Mouse (Mus musculus) limb, embryonic 15.5 days (tissue): ENCODE data around the gene Alx3. TPM values are rescaled to one million over a fixed set of nuclear protein-coding genes. Genes with fewer than 3 reads are reported as not detected.

Source experiments
- ATAC-seq: fragments of 200-750 bp; cut with Nextera tagmentation; 2 replicates; pipeline ENCODE4 v1.8.0; 2017; ENCODE audit warnings: low read depth, moderate TSS enrichment; ENCODE audit not compliant: insufficient number of reproducible peaks, low FRiP score, low TSS enrichment
- H3K27ac ChIP-seq: fragments of 300-500 bp; sonication (generic); 2 replicates; pipeline ENCODE4 v1.5.1; 2015; ENCODE audit warnings: moderate library complexity, mild to moderate bottlenecking, inconsistent platforms
- H3K27me3 ChIP-seq: fragments of 300-500 bp; sonication (generic); 2 replicates; pipeline ENCODE4 v1.6.1; 2015; ENCODE audit warnings: inconsistent platforms
- H3K36me3 ChIP-seq: fragments of 300-500 bp; sonication (generic); 2 replicates; pipeline ENCODE4 v1.6.1; 2015; ENCODE audit warnings: inconsistent platforms
- H3K4me1 ChIP-seq: fragments of 300-500 bp; sonication (generic); 2 replicates; pipeline ENCODE4 v1.6.1; 2015; ENCODE audit warnings: inconsistent platforms
- H3K4me2 ChIP-seq: fragments of 300-500 bp; sonication (generic); 2 replicates; pipeline ENCODE4 v1.6.1; 2015; ENCODE audit warnings: mild to moderate bottlenecking, inconsistent platforms
- H3K4me3 ChIP-seq: fragments of 300-500 bp; sonication (generic); 2 replicates; pipeline ENCODE4 v1.5.1; 2015; ENCODE audit warnings: mild to moderate bottlenecking, inconsistent platforms
- H3K9ac ChIP-seq: fragments of 300-500 bp; sonication (generic); 2 replicates; pipeline ENCODE4 v1.6.1; 2015; ENCODE audit warnings: inconsistent platforms
- H3K9me3 ChIP-seq: fragments of 300-500 bp; sonication (generic); 2 replicates; pipeline ENCODE4 v1.6.1; 2016; ENCODE audit warnings: inconsistent platforms
- WGBS: fragments of 180-500 bp; shearing (Covaris S2); methylation state at CpG from one replicate; pipeline ENCODE4 v1.1.7; 2015; 5-methylcytosine and 5-hydroxymethylcytosine counted together
- polyA plus RNA-seq: library from polyadenylated mRNA; unstranded; fragments of >200 nt; fragmentation: Nextera tagmentation; extraction: Ambion mirVana; gene quantifications from 2 replicates; pipeline ENCODE4 v1.2.1, GENCODE M21; 2015

The Alx3 gene
- polyA plus RNA-seq, 1 experiment from 2014 or later, result 10.4 TPM

DNA sequence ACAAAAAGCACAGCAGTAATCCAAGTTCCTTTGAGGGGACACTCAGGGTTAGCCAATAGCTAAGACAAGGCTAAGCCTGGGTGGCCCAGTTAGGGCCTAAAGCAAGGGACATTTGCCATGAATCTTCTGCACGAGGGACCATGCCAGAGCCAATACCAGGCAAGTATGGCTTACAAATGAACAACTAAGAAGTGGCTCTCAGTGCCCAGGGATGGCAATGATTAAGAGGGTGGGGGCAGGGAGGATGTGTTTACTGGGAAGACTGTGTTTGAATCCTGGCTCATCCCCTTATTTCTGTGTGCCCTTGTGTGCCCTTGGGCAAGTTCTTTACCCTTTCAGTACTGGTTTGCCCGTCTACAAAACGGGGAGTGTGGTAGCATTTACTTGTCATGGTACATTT, 14.5 kb downstream of the Alx3 start:
- no peaks in the 10 kb centered on the region for H3K27me3 ChIP-seq
- no peak for ATAC-seq
- H3K36me3 ChIP-seq, result peaks cover 35% of the 10 kb centered on the region
- H3K9ac ChIP-seq, result no peak overlapping the region
- WGBS, result 48% methylated on average over 3 of the region's 3 CpGs
- H3K4me2 ChIP-seq, result no peak overlapping the region
- H3K9me3 ChIP-seq, result no peaks in the 10 kb centered on the region
- no peaks in the 10 kb centered on the region for H3K4me1 ChIP-seq
- H3K4me3 ChIP-seq, result no peak overlapping the region
- H3K27ac ChIP-seq, result no peak overlapping the region

DNA sequence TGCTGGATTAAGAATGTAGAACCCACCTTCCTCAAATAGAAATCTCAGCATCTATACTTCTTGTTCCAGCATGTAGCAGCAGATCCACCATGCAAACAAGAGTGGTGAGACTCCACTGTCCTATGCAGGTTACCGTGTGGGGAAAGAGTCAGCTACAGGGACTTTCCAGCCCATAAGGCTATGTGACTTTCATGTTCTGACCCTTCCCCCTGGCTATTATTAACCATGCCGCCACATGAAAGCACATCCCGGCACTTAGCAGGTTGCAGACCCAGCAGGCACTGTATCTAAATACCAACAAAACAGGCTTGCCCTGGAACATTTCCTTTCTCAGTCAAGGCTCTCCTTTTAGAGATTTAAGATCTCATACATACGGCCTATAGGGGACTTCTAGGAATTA, 16.6 kb downstream of the Alx3 start:
- no peaks in the 10 kb centered on the region for H3K27me3 ChIP-seq
- H3K4me2 ChIP-seq, result no peak overlapping the region
- H3K27ac ChIP-seq, result no peak overlapping the region
- H3K9ac ChIP-seq, result no peak overlapping the region
- H3K9me3 ChIP-seq, result no peaks in the 10 kb centered on the region
- 37% methylated on average over 4 of the region's 4 CpGs for WGBS
- peaks cover 55% of the 10 kb centered on the region for H3K36me3 ChIP-seq
- H3K4me1 ChIP-seq, result no peaks in the 10 kb centered on the region
- no peak overlapping the region for H3K4me3 ChIP-seq
- no peak for ATAC-seq

DNA sequence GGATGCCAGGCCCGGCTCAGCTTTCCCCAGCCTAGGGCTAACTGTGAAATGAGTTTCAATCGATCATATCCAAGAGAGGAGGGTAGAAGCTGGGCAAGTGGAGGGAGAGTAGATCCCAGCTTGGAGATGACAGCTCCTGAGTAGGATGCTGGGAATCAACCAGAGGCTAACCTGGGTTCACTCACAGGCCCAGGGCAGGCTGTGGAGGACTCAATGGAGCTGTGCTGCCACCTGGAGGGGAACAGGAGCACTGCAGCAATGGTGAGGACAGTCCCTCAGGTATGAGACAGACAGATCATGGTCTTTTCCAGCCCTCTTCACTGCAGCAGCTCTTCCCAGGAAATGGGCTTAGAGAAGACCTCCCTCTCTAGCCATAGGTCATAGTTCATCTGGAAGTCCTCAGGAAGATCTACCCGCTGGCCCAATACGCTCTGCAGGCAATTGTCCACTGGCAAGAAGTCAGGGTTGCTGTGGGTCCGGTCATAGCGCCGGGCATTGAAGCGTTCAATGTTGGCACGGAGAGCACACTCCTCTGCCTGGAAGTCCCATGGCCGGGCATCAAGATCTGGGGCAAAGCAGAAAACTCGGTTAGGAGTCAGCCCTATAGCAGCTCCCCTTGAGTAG, 18.2 kb downstream of the Alx3 start:
- Histone ChIP-seq H3K4me2 (no peak overlapping the region), H3K36me3 (peaks cover 72% of the 10 kb centered on the region), H3K4me1 (no peaks in the 10 kb centered on the region), H3K9ac (no peak overlapping the region), H3K4me3 (no peak overlapping the region), H3K27me3 (no peaks in the 10 kb centered on the region), H3K27ac (no peak overlapping the region), H3K9me3 (no peaks in the 10 kb centered on the region)
- ATAC-seq, result no peak
- WGBS, result 89% methylated on average over 11 of the region's 11 CpGs

DNA sequence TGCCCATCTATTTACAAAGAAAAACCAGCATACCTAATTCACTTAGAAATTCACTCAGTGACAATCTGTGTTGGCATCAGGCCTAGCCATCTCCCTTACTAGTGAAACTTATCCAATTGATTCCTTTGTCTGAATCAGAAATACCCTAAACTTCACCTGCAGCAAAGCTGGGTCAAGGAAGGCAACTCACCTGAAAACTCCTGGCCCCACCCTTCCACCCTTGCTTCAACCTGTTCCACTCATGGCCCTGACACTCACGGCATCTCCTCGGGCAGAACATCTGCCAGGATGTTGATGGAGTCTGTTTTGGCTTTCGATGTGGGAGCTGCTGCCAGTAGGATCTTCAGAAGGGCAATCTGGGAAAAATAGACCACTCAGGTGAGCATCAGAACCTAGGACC, 23.0 kb downstream of the Alx3 start:
- H3K4me3 ChIP-seq, result no peak overlapping the region
- peaks cover 95% of the 10 kb centered on the region for H3K36me3 ChIP-seq
- no peaks in the 10 kb centered on the region for H3K27me3 ChIP-seq
- H3K9me3 ChIP-seq, result no peaks in the 10 kb centered on the region
- WGBS, result 83% methylated on average over 3 of the region's 3 CpGs
- H3K27ac ChIP-seq, result no peak overlapping the region
- ATAC-seq, result no peak
- H3K4me2 ChIP-seq, result no peak overlapping the region
- H3K4me1 ChIP-seq, result no peaks in the 10 kb centered on the region
- H3K9ac ChIP-seq, result no peak overlapping the region

DNA sequence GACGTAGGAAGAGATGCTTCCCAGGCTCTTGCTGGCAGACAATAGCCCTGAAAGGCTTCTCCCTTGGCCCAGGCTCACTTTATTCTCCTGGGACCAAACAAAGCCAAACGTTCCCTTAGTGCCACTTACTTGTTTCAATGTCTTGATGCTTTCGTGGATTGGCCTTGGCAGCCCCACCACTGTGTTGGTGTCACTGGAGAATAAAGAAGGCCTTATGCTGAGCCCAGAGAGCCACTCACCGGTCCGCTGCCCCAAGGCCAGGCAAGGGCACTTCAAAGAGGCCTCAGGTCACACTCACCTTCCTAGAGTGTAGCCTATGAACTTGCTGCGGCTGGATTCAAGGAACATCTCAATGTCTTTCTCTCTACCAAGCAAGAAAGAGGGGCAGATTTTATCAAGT, 25.1 kb downstream of the Alx3 start:
- Histone ChIP-seq H3K4me2 (no peak overlapping the region), H3K36me3 (peaks cover 94% of the 10 kb centered on the region), H3K4me1 (no peaks in the 10 kb centered on the region), H3K9ac (no peak overlapping the region), H3K4me3 (no peak overlapping the region), H3K27me3 (no peaks in the 10 kb centered on the region), H3K27ac (no peak overlapping the region), H3K9me3 (no peaks in the 10 kb centered on the region)
- no peak for ATAC-seq
- WGBS, result 89% methylated on average over 6 of the region's 6 CpGs

DNA sequence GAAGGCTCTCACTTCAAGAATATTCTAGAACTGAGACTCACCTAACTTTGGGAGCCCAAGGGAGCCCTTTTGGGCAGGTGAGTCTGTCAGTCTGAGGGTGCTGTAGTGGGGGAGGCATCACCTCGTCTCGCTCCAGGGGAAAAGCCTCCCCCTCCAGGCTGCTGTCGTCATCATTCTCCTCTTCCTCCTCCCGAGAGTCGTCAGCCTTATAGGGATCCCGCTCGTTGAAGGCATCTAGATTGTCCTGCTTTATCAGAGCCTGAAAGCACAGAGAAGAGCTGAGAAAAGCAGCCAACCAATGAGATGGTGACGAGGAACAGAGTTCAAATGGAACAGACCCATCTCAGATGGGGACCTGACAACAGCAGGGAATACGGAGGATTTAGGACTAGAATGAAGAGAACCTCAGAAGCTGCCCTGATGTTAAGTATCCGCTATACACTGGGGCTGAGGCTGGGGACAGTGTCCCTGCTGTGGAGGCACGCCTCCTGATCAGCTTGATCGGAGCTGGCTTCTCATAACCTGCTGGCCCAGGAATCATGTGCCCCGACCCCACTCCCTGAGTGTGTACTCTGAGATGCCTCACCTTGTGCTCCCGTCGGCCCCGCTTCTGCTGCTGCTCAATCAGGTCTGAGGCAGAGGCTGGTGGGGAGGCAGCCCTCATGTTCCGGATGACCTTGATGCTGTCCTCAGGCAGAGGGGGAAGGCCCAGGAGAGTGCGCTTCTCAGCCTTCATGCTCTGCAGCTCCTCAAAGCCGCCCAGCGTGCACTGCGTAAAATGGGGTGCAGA, 26.6 kb downstream of the Alx3 start:
- Histone ChIP-seq H3K9ac (no peak overlapping the region), H3K4me1 (no peaks in the 10 kb centered on the region), H3K9me3 (no peaks in the 10 kb centered on the region), H3K36me3 (peaks cover 94% of the 10 kb centered on the region), H3K4me3 (no peak overlapping the region), H3K27ac (no peak overlapping the region), H3K27me3 (no peaks in the 10 kb centered on the region), H3K4me2 (no peak overlapping the region)
- 92% methylated on average over 21 of the region's 21 CpGs for WGBS
- ATAC-seq, result no peak

DNA sequence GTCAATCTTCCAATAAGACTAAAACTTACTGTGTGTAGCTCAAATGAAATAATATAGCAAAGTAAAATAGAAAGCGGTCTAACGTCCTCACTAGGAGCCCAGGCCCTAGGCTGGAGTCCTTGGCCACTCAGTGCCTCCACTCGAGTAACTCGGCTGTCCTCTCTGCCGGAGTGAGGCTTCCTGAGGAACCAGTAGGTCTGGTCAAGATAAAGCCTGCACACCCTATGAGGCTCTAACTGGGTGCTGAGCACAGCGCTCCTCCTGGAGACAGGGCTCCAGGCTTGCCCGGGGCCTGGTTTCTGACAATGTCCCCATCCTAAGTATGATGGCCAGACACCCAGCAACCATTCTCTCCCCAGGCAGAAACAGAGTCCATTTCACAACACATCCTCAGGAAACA, 27.7 kb downstream of the Alx3 start:
- no peaks in the 10 kb centered on the region for H3K27me3 ChIP-seq
- no peak overlapping the region for H3K4me2 ChIP-seq
- no peak overlapping the region for H3K9ac ChIP-seq
- H3K4me1 ChIP-seq, result no peaks in the 10 kb centered on the region
- peaks cover 94% of the 10 kb centered on the region for H3K36me3 ChIP-seq
- 92% methylated on average over 7 of the region's 7 CpGs for WGBS
- no peak for ATAC-seq
- H3K27ac ChIP-seq, result no peak overlapping the region
- H3K9me3 ChIP-seq, result no peaks in the 10 kb centered on the region
- no peak overlapping the region for H3K4me3 ChIP-seq

DNA sequence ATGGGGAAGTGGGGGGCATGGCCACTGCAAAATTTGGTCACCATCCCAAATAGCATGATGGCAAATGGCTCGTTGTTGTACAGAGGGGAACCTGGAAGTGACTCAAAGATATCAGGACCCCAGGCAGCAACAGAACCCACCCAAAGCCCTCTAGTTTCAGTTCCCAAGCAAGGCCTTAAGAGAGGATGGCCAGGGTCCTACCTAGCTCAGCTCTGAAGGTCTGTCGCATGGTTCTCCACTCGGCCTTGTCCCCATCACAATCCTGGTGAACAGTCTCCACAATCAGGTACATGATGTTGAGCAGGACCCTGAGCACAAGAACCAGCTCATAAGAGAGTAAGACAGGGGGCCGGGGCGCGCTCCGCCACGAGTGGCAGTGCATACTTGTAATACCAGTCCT, 29.6 kb downstream of the Alx3 start:
- Histone ChIP-seq H3K4me1 (0 out of 2 replicates have a peak, but pooled peaks cover 2% of the 10 kb centered on the region), H3K36me3 (peaks cover 87% of the 10 kb centered on the region), H3K4me3 (no peak overlapping the region), H3K9me3 (no peaks in the 10 kb centered on the region), H3K9ac (no peak overlapping the region), H3K27ac (no peak overlapping the region), H3K27me3 (no peaks in the 10 kb centered on the region), H3K4me2 (no peak overlapping the region)
- ATAC-seq, result no peak
- WGBS, result 96% methylated on average over 8 of the region's 8 CpGs

DNA sequence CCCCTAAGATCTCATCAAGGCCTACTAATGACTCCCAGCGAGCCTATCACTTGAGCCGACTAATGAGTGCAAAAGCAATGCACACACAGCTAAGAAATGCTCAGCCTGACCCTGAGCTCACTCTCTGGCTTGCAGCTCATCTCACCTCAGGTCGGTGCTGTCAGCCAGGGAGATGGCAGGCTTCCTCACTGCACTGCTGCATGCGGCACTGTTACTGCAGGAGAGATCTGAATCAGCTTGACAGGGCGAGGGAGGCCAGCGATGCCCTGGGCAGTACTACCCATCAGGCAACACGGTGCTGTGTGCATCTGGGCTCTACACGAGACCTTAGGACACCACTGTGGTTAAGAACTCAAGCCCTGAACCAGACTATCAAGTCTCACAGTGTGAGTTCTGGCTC, 30.7 kb downstream of the Alx3 start:
- Histone ChIP-seq H3K9me3 (no peaks in the 10 kb centered on the region), H3K4me1 (peaks cover 10% of the 10 kb centered on the region), H3K9ac (no peak overlapping the region), H3K4me2 (no peak overlapping the region), H3K27ac (no peak overlapping the region), H3K36me3 (peaks cover 79% of the 10 kb centered on the region), H3K27me3 (no peaks in the 10 kb centered on the region), H3K4me3 (no peak overlapping the region)
- WGBS, result 89% methylated on average over 8 of the region's 8 CpGs
- ATAC-seq, result no peak

DNA sequence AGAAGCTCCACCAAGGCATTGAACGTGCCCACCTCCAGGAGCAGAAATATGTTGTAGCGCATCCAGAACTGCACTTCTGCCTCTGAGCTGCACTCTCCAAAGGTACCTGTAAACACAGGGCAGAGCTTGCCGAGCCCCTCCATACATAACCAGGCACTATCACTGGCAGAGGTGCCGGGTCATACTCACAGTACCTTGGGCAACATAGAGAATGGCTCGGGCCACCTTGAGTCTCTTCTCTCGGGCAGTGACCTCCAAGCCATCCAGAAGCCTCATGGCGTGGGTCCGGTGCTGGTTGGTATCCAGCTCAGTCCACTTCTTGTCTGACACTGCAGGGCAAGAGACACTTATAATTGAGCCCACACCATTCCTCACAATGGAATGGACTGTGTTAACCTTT, 31.9 kb downstream of the Alx3 start:
- Histone ChIP-seq H3K4me1 (peaks cover 14% of the 10 kb centered on the region), H3K27ac (no peak overlapping the region), H3K4me3 (no peak overlapping the region), H3K9me3 (no peaks in the 10 kb centered on the region), H3K9ac (no peak overlapping the region), H3K27me3 (no peaks in the 10 kb centered on the region), H3K36me3 (peaks cover 67% of the 10 kb centered on the region), H3K4me2 (no peak overlapping the region)
- ATAC-seq, result no peak
- 93% methylated on average over 8 of the region's 8 CpGs for WGBS

DNA sequence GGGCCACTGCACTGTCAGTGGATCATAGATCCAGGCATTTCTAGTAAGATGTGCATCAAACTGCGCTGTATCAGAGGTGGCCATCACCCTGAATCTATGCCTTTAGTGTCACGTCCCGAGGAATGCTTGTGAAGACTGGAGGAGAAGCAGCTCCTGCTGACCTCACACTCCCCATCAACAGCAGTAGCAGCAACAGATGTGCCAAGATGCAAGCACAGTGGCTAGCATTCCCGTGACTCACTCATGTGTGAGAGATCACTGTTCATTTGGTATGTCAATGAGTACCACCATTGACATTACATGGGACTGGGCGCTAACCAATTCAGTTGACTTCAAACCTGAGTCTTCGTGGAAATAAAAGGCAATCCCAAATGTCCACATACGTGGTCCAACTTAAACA, 32.8 kb downstream of the Alx3 start:
- Histone ChIP-seq H3K4me3 (no peak overlapping the region), H3K9me3 (no peaks in the 10 kb centered on the region), H3K27ac (no peak overlapping the region), H3K27me3 (no peaks in the 10 kb centered on the region), H3K4me1 (peaks cover 14% of the 10 kb centered on the region), H3K4me2 (no peak overlapping the region), H3K36me3 (peaks cover 58% of the 10 kb centered on the region), H3K9ac (no peak overlapping the region)
- WGBS, result 91% methylated on average over 7 of the region's 7 CpGs
- no peak for ATAC-seq

DNA sequence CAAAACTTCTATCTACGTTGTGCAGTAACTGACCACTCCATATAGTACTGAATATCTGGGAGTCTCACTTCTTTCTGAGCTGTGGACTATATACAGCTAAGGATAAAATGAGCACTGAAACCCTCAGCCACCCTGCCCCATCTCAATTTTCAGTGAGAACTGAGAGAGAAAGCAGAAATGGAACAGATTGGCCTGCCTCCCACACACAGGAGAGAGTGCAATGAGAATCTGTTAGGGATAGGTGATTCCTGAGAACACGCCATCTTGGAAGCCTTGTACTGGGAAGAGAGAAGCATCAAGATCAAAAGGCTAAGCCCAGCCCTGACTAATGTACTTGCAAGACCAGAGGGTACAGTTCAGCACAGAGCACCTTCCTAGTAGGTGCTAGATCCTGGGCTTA, 33.7 kb downstream of the Alx3 start:
- ATAC-seq, result no peak
- Histone ChIP-seq H3K9ac (no peak overlapping the region), H3K4me1 (peaks cover 14% of the 10 kb centered on the region), H3K4me3 (no peak overlapping the region), H3K36me3 (peaks cover 49% of the 10 kb centered on the region), H3K9me3 (no peaks in the 10 kb centered on the region), H3K4me2 (no peak overlapping the region), H3K27ac (no peak overlapping the region), H3K27me3 (no peaks in the 10 kb centered on the region)
- WGBS, result 90% methylated on average over 2 of the region's 2 CpGs
